Mouse (Mus musculus) gastrocnemius, postnatal 4 days (tissue): ENCODE results near the gene Scpep1. TPM values are rescaled to one million over a fixed set of nuclear protein-coding genes. Genes with fewer than 3 reads are reported as not detected.

Experiments
- DNase-seq, 2 experiments: peaks; one replicate each; pipeline ENCODE4 v3.0.0; 2021 to 2022; ENCODE audit warnings: low spot score in 2 of 2, mixed read lengths in 2 of 2
- total RNA-seq, 2 experiments: library from RNA; stranded (reverse); gene quantifications; 2 replicates each; pipeline ENCODE4 v1.2.3; 2021

Scpep1 gene
- total RNA-seq, 2 experiments from 2014 or later = 37.2 to 44.1 TPM

DNA sequence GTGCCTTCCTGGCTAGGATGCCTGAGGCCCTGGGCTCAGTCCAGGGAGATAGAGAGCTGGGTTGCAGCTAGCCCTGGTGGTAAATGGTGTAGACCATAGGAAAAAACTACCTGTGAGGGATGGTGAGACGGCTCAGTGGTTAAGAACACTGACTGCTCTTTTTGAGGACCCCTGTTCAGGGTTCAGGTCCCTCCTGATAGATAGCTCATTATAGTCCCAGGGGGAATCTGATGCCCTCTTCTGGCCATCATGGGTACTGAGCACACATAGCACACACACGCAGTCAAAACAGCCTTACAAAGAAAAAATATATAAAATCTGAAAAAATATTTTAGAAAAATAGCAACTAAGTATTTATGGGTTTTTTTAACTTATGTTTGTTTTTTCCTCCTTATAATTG is 21.1 kb upstream of the Scpep1 start:
- DNase-seq = no peak

DNA sequence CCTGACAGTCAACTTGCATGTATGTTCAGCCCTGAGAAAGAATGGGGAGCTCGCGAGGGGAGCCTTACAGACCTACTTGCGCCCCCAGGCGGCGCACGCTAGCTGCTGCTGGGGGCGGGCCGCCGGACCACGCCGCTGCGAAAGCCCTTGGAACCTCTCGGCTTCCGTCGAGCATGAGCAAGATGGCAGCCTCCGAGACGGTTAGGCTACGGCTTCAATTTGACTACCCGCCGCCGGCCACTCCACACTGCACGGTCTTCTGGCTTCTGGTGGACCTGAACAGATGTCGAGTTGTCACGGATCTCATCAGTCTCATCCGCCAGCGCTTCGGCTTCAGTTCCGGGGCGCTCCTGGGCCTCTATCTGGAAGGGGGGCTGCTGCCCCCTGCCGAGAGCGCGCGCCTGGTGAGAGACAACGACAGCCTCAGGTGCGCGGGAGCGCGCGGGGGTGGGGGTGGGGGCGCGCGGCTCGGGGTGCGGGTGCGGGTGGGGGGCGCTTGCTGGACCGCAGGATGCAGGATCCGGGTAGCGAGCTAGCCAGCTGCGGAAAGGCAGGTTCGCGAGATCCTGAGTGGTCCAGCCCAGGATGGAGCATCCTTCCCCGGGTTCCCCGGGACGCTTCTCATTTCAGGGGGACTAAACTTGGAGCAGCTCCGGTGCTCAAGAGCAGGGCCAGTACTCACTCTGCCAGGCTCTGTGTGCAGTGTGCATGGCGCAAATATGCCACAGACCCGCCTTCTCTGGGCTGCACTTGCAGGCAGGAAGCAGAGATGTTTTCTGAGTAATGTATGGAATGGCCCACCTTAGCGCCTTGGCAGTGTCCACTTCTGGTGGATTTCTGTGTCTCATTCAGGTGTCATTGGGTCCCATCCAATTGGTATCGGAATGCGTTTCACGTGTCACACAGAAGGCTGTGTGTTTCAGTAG is 18.8 kb upstream of the Scpep1 start:
- DNase-seq = peak; percentile 90 to 95

DNA sequence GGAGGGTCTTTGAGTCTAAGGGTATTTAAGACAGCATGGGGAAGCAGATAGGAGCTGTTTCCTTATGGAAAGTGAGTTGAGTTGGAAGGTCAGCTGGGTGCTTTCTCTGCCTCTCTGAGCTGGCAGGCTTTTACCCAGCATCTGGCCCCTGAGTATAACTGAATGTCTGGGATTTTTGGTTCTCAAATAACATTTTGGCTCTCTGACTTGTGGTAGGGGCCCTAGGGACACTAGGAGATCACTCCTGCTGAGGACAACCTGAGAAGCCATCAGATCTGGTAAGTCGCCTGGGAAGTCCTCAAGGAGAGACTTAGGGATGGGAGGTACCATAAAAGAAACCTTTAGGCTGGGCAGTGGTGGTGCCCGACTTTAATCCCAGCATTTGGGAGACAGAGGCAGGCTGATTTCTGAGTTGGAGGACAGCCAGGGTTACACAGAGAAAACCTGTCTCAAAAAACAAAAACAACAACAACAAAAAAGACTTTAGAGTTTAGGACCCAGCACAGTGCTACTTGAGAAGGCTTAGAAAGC is 15.0 kb upstream of the Scpep1 start, which contains the start of gene Coil:
TSS of gene Coil (plus strand) at position 51 of the 531 bp plus-strand sequence.
- DNase-seq = peak; percentile 33 to 35

DNA sequence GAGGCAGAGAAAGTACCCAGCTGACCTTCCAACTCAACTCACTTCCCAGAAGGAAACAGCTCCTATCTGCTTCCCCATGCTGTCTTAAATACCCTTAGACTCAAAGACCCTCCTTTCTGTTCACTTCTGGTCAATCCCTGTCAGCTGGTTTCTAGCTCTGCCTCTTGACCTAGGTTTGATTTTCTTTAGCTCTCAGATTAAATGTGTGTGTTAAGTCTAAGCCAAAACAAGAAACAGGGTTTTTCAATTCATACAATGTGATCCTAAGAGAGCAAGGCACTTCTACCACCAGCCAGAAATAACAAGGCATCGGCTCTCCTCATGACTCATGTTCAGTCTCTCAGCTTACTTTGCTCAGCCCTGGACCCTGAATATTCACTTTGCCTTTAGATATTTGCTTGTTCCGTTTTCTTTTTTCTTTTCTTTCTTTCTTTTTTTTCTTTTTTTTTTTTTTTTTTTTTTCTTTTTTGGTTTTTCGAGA is 11.7 kb upstream of the Scpep1 start, which contains the start of gene Elobl:
TSS of gene Elobl (minus strand) at position 51 of the 481 bp plus-strand sequence.
- no peak for DNase-seq

DNA sequence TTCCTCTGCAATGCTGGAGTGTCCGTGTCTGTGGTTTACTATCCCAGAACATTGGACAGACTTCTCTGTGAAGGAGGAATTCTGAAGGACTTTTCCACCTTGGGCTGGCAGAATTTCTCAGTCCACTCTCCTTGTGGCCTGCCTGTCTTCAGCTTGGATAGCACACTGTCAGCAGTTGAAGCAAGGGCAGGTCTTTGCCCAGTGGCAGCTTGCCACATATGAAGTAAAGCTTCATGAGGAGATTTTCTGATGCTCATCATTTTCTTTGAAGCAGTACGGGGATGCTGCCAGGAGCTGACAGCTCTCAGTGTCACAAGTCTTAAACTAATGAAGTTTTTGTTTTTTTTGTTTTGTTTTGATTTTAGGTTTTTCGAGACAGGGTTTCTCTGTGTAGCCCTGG is 3.6 kb upstream of the Scpep1 start:
- no peak for DNase-seq

DNA sequence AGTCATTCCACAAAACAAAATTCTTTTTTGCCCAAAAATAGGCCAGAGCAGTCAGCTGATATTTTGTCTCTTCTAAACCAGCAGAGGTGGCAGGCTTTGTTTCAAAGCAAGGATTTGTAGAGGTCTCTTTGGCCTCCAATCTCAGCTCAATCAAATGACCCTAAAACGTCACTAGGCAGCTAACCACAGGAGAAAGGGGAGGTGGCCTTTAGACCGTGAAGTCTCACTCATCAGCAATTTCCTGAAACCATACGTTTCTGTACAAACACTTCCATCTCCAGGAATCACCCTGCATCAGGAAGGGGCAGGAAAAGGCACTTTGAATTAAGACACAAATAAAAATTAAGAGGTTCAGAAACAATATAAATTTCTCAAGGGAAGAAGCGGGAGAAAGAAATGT is 462 bp downstream of the Scpep1 start:
- no peak for DNase-seq

DNA sequence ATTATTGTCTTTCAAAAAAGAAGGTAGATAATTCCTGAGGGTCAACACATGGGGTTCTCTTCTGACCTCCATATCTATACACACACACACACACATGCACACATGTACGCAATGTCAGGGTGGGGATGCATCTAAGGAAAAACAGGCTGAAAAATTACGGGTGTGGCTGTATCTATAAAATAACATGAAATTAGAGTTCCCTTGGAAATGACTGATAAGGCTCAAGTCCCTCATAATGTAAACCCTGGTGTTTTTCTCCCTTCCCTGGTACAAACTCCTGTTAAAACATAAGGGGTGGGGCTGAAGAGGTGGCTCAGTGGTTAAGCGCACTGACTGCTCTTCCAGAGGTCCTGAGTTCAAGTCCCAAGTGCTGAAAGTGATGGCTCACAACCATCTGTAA is 1.7 kb downstream of the Scpep1 start:
- no peak for DNase-seq

DNA sequence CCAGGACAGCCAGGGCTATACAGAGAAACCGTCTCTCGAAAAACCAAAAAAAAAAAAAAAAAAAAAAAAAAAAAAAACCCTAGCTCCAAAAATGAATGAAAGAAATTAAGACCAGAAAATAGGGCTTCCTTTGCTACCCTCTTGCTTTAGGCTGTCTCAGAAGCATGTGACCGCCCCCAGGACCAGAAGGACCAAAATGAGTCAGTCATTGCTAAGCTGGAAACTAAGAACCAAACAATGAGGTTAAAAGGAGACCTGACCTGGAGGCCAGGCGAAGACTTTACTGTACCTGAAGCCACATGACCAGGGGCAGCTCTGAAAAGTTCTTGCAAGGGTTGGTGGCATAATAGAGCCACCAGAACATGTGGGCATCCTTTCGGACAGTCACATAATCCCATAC is 3.1 kb downstream of the Scpep1 start:
- DNase-seq = no peak

DNA sequence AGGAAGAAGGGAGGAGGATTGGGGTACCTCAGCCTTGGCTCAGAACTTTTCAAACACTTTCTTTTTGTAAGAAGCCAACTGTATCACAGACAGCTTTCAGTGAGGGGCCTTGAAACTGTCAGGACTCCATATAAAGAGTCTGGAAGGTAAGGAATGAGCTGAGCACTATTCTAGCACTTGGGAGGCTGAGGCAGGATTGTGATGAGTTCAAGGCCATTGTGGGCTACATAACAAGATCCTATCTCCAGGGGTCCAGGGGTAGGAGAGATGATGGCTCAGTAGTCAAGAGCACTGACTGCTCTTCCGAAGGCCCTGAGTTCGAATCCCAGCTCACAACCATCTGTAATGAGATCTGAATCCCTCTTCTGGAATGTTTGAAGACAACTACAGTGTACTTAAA is 3.7 kb downstream of the Scpep1 start:
- no peak for DNase-seq

DNA sequence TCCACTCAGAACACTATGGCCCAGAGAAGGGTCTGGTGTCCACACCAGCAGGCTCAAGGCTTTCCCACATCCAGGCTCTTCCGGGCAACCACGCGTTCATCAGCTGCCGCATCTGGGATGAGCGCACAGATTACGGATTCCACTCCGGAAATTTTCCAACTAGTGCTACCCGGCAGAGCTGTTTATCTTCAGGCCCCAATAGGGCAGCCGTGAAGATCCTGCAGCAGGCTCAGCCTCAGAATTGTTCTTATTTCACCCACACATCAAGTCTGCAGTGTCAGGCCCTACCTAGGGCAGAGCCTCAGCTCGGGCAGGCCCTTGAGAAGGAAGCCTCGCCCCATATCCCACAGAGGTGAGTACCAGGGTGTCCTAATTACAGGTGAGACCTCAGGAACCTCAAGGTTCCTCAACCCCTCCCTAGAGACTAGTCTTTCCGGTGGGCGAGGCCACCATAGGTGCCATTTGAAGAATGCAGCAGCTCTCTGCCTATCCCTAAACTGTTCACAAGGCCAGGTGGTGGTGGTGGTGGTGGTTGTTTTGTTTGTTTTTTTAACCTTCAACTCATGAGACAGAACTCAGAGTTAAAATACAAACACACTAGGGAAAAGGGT is 4.5 kb downstream of the Scpep1 start:
- no peak for DNase-seq

DNA sequence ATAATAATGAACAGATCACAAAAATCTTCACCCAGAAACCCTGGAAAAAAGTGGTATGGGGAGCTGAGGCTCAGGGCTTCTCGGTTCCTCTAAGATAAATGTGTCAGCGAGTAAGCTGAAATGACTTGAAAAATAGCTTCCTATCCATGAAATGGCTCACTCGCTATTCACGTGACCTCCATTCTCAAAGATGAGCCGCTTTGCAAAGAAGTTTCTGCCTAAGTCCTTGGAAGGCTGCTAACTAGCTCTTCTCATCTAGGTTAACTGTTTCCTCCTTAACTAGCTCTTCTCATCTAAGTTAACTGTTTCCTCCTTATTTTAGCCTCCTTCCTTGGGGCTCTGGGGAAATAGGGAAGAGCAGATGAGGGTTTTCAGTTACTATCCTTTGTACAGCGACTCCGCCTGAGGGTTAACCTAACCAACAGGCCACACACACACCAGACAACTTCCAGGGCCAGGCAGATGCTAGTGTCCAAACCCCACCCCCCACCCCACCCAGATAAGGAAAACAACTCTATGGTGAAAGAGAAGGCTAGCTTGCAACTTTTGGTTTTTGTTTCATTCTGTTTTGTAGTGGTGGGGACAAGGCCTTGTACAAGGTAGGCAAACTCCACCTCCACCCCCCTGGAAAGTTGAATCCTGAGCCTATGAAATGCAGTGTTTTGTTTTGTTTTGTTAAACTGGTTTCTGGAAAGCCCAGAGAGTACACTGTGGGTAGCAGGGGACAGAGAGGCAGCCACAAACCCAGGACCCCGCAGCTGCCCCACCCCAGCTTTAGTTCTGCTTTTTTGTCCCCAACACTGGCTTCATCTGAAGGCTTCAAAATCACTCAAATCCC is 5.2 kb downstream of the Scpep1 start:
- no peak for DNase-seq

DNA sequence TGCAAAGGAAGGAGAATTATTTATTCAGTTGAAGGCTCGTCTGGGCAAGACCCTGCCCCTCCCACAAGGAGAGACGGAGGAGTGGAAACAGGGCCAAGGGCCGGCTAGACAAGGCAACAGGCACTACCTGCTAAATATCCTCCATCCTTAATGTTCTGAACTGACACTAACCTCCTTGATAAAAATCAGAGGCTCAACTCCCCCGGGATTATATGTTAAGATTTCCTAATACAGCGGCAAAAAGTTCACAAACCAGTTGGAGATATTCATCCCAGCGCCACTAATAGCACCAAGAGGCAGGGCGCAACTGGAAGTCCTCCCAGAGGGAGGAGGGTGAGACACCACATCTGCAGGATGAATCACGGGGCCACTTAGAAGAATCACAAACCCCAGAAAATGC is 6.4 kb downstream of the Scpep1 start:
- DNase-seq = no peak

DNA sequence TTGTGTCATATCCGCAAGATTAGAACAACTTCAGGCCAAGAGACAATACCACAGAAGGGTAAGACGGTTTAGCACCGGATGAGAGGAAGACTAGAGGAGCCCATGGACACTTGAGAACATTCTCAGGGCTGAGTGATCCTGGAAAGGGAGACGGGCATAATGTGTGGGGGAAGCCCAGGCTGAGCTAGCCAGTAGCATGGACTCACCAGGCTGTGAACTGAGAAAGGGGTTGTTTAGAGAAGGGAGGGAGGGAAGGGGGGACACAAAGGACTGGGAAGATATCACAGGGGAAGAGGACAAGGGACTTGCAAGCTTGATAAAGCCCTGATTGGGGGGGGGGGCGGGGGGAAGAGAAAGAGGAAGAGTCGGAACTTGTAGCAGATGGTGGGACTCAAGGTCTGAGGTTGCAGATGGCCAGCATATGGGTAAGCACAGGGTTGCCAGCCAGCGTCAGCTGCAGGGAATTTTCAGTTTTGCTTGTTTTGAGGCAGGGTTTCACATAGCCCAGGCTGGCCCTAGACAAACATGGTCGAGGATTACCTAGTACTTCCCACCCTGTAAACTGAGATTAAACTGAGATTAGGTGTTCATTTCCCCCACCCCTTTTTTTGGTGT is 9.2 kb downstream of the Scpep1 start:
- DNase-seq = no peak

DNA sequence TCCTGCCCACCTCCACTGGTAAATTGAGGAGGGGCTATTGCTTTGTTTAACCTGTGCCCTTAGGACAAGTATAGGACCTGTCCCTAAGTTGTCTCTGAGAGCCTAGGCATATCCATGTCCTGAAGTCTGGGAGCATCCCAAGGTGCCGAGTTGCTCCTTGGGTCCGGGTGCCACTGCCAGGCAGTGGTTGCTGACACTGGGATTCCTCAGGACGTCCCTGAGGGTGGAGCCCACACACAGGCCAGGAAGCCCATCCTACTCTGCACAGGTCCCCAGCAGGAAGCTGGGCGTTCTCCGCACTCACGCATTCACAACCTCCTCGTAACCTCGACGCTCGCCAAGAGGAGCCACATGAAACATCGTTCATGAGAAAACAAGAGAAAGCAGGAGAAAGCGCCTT is 13.8 kb downstream of the Scpep1 start:
- no peak for DNase-seq

DNA sequence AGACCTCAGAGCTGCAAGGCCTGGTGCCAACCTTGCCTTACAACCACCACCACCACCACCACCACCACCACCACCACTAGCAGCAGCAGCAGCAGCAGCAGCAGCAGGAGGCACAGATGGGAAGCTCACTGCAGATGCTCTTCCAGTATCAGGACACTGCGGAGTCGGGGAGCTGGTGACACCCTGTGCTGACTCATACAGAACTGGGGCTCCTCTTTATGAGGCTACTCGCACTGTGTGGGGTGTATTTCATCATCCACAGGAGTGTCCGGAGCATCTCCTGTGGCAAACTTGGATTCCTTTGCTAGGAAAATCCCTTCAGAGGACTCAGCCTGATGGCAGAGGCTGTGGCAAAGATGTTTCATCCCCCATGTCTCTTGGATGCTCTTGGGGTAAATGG is 15.6 kb downstream of the Scpep1 start:
- no peak for DNase-seq

DNA sequence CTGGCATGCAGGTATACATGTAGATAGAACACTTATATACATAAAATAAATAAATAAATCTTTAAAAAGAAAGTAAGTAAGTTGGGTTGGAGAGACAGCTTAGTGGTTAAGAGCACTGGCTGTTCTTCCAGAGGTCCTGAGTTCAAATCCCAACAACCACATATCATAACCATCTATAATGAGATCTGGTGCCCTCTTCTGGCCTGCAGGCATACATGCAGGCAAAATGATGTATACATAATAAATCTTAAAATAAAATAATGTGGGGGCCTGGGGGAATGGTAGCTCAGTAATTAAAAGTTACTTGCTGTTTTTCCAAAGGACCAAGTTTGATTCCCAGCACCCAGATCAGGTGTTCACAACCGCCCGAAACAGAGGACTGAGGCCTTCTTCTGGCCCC is 16.5 kb downstream of the Scpep1 start:
- DNase-seq = no peak

DNA sequence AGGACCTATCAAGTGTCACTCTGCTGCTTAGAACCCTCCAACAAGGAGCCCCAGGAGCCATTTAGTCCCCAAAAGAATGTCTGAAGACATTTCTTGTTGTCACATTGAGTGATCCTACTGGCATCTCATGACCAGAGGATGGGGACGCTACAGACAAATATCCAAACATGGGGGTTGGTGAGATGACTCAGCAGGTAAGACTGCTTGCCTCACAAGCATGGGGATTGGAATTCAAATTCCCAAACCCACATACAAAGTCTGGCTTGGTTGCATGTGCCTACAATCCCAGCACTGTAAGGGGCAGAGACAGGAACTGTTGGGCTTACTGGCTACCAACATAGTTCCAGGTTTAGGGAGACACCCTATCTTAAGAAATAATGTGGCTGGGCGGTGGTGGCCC is 17.4 kb downstream of the Scpep1 start:
- DNase-seq = no peak

DNA sequence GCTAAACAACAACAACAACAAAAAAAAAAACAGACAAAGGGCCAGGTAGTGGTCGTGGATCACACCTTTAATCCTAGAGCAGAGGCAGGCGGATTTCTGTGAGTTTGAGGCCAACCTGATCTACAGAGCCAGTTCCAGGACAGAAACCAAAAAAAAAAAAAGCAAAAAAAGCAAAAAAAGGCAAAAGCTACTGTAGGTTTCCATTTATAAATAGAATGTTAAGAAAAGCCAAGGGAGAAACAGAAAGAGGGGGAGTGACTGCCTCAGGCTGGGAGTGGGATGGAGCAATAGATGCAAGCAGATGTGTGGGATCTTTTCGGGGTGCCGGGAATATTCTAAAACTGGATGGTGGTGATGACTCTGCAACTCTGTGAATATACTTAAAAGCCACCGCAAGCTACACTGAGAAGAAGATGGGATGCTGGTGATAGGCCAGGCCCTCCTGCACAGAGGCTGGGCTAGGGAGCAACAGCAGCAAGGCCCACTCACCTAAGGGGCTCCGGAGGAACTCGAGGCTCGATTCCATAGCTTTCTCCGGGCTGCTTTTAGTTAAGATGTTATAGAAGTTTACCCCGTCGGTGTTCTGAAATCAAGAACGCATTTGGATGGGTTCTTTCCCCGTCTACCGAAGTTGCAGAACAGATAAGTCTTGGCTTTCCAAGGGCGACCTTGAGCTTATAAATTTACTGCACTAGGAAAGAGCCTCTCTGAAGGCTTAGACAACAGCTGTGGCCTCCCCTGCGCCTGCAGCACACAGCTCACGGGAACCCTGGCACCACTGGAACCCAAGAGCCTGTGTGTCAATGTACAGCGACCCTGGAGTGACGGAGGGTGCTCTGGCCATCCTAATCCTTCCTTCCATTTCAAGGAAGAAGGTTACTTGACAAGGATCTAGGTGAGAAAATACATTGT is 20.9 kb downstream of the Scpep1 start:
- DNase-seq = no peak

DNA sequence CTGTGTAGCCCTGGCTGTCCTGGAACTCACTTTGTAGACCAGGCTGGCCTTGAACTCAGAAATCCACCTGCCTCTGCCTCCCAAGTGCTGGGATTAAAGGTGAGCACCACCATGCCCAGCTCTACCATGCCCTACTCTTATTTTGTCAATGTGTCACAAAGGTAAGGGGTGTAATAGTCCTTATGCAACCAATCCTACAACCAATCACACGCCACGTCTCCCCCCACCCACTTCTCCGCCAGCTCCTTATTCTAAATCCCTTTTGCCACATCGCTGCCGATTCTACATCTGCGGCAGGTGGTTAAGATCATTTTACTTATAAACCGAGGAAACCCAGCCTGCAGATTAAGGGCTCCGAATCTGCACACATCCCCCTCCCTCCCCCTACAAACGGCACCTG is 22.2 kb downstream of the Scpep1 start:
- DNase-seq = no peak
